Comparison of ENCODE assay signal across 7 mouse cellular contexts in the genomic region with DNA sequence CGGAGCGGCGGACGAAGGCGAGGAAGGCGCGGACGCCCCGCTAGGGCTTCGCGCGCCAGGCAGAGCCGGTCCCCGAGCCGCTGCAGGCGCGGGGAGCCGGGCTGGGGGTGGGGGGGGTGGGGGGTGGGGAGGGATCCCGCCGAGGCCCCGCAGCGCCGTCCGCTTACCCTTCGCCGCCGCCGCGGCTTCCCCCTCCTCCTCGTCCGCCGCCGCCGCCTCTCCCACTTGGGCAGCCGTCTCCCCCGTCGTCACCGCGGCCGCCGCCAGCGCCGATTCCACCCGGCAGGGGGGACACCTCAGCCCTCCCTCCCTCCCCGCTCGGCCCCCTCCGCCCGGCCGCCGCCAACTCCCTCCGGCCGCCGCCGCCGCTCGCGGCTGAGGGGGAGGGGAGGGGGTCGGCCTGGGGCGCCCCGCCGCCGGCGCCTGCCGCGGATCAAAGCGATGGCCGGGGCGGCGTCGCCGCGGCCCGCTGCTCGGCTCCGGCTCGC. TPM values are rescaled to one million over a fixed set of nuclear protein-coding genes. Genes with fewer than 3 reads are reported as not detected.
A peak's percentile ranks its signal among the peaks of the same experiment; 100 is the strongest.
DNase-seq lines count a peak whose midpoint lies in the region; ATAC-seq and TF ChIP-seq lines count a peak whose summit lies in the region.

No protein-coding gene starts in this region.

- intact Hi-C loops in heart, postnatal 25 days (cut with DNase I), result loop anchor here (5.0 kb wide), 1 partner anchor 38 kb away; no protein-coding TSS in a partner anchor

- peak; percentile 61 for ATAC-seq in embryonic facial prominence, embryonic 15.5 days (ENCODE audit: insufficient number of reproducible peaks, low FRiP score, low TSS enrichment, low read depth)
- peak; percentile 83 for ATAC-seq in midbrain, embryonic 11.5 days (ENCODE audit: low FRiP score)

- WGBS in embryonic facial prominence, embryonic 15.5 days, result 0% methylated on average over 1 of the region's 76 CpGs
- WGBS in midbrain, embryonic 11.5 days, result 0% methylated on average over 33 of the region's 76 CpGs

- in situ Hi-C loops in ES-E14 (cut with MboI; ENCODE audit: low sequenced_read_pairs in 2 of 2, unreplicated experiment in 2 of 2), result no loop called here

- peaks cover 0 to 2% of the 10 kb centered on the region in 2 experiments; a peak in 1 of 4 replicates for H3K4me1 ChIP-seq in ES-E14 (ENCODE audit: control insufficient read depth in 2 of 2, insufficient read depth in 2 of 2, low read length in 2 of 2, poor library complexity in 1 of 2)
- peaks cover 17% of the 10 kb centered on the region for H3K4me1 ChIP-seq in embryonic facial prominence, embryonic 15.5 days
- peaks cover 10% of the 10 kb centered on the region; the same call in 1 of the 2 replicates for H3K4me1 ChIP-seq in midbrain, embryonic 11.5 days (ENCODE audit: control insufficient read depth, insufficient read depth, low read length)

- peak overlapping the region; percentile 83 to 100 for H3K4me3 ChIP-seq in ES-E14 (ENCODE audit: insufficient read depth in 1 of 2, low read depth in 1 of 2, low read length in 2 of 2, poor library complexity in 1 of 2, severe bottlenecking in 1 of 2)
- peak overlapping the region; percentile 89 for H3K4me3 ChIP-seq in embryonic facial prominence, embryonic 15.5 days (replicated peaks)
- peak overlapping the region; percentile 99 for H3K4me3 ChIP-seq in midbrain, embryonic 11.5 days (ENCODE audit: low read depth, low read length)

- peak overlapping the region; percentile 97 for H3K9ac ChIP-seq in ES-E14 (ENCODE audit: insufficient read depth, low read depth, low read length, poor library complexity, severe bottlenecking)
- H3K9ac ChIP-seq in embryonic facial prominence, embryonic 15.5 days, result peak overlapping the region; percentile 93
- peak overlapping the region; percentile 98 for H3K9ac ChIP-seq in midbrain, embryonic 11.5 days (ENCODE audit: low read length)

- H3K27me3 ChIP-seq in embryonic facial prominence, embryonic 15.5 days, result no peaks in the 10 kb centered on the region
- no peaks in the 10 kb centered on the region for H3K27me3 ChIP-seq in midbrain, embryonic 11.5 days (ENCODE audit: control insufficient read depth, insufficient read depth, low read length)

- no peaks in the 10 kb centered on the region for H3K36me3 ChIP-seq in ES-E14 (ENCODE audit: control insufficient read depth, insufficient read depth, low read length, poor library complexity, severe bottlenecking)
- H3K36me3 ChIP-seq in embryonic facial prominence, embryonic 15.5 days, result no peaks in the 10 kb centered on the region
- no peaks in the 10 kb centered on the region for H3K36me3 ChIP-seq in midbrain, embryonic 11.5 days (ENCODE audit: control insufficient read depth, insufficient read depth, low read length)

- H3K27ac ChIP-seq in ES-E14 (ENCODE audit: insufficient read depth, low read depth, low read length, poor library complexity, severe bottlenecking), result peak overlapping the region; percentile 84
- peak overlapping the region; percentile 97 for H3K27ac ChIP-seq in embryonic facial prominence, embryonic 15.5 days (replicated peaks)
- H3K27ac ChIP-seq in midbrain, embryonic 11.5 days (ENCODE audit: low read depth, low read length), result peak overlapping the region; percentile 99

- H3K9me3 ChIP-seq in ES-E14 (ENCODE audit: control insufficient read depth, insufficient read depth, low read depth, low read length), result no peaks in the 10 kb centered on the region
- H3K9me3 ChIP-seq in embryonic facial prominence, embryonic 15.5 days (replicated peaks), result no peaks in the 10 kb centered on the region
- H3K9me3 ChIP-seq in midbrain, embryonic 11.5 days (ENCODE audit: control insufficient read depth, low read length), result no peaks in the 10 kb centered on the region; the same call in 1 of the 2 replicates

- H3K4me2 ChIP-seq in embryonic facial prominence, embryonic 15.5 days (replicated peaks), result peak overlapping the region; percentile 54
- H3K4me2 ChIP-seq in midbrain, embryonic 11.5 days, result peak overlapping the region; percentile 84

- DNase-seq in ES-E14 (ENCODE audit: low read depth, low spot score), result no peak
- DNase-seq in adrenal gland, adult 2 months, result peak; percentile 78
- peak; percentile 23 for DNase-seq in heart, postnatal 25 days (ENCODE audit: low spot score)
- DNase-seq in left cerebral cortex, adult 8-10 months (ENCODE audit: low spot score in 2 of 2), result peak; percentile 21 to 26
- peak; percentile 94 for DNase-seq in midbrain, embryonic 11.5 days (ENCODE audit: low spot score, missing footprints)
- DNase-seq in spleen, postnatal 36 days (ENCODE audit: low spot score in 2 of 2), result peak; percentile 35 to 46

TF ChIP-seq in ES-E14, 5 proteins besides CTCF, POLR2A, EP300 and RAD21:
- TF ChIP-seq ZC3H11A (IDR thresholded peaks at IDR 0.05; ENCODE audit: borderline replicate concordance, low read depth, low read length) (no peak), HCFC1 (IDR thresholded peaks at IDR 0.05; ENCODE audit: borderline replicate concordance, insufficient read depth, low read length) (no peak), ZNF384 (IDR thresholded peaks at IDR 0.05; ENCODE audit: low read depth, low read length) (no peak), CHD2 (IDR thresholded peaks at IDR 0.05; ENCODE audit: low read depth, low read length) (no peak), MAFK (IDR thresholded peaks at IDR 0.05; ENCODE audit: insufficient read depth, low read depth, low read length) (no peak)

RNA-seq across cellular contexts. Expression of a gene that starts 0.4 kb away (rescaled TPM):
- 47.0 and 48.4 TPM in 2 replicates for total RNA-seq in ES-E14 (2012; rRNA removed)
- total RNA-seq in adrenal gland, adult 2 months (2021), result 10 to 100 TPM; 42.4 to 74.4 TPM
- 10.5 and 14.1 TPM in 2 replicates for polyA plus RNA-seq in adrenal gland, adult 2 months (2012; rRNA removed)
- polyA plus RNA-seq in embryonic facial prominence, embryonic 15.5 days (2015; fragmentation: Nextera tagmentation; extraction: Ambion mirVana), result 20.7 and 23.2 TPM in 2 replicates
- total RNA-seq in heart, postnatal 25 days (2021), result 10 to 100 TPM; 41.7 to 46.6 TPM
- total RNA-seq in left cerebral cortex, adult 8-10 months (2022), result 10 to 100 TPM; 56.0 to 59.9 (median 57.3) TPM
- 21.8 and 24.6 TPM in 2 replicates for polyA plus RNA-seq in midbrain, embryonic 11.5 days (2014; fragmentation: Nextera tagmentation; extraction: Ambion mirVana)
